Mouse (Mus musculus) A20 (cell line): Measurements from ENCODE around the gene Pmis2.

Experiments
- DNase-seq: peaks from one replicate; pipeline ENCODE4 v3.0.0-alpha.2; 2011; ENCODE audit warnings: low read depth, low spot score

The Pmis2 gene

DNA sequence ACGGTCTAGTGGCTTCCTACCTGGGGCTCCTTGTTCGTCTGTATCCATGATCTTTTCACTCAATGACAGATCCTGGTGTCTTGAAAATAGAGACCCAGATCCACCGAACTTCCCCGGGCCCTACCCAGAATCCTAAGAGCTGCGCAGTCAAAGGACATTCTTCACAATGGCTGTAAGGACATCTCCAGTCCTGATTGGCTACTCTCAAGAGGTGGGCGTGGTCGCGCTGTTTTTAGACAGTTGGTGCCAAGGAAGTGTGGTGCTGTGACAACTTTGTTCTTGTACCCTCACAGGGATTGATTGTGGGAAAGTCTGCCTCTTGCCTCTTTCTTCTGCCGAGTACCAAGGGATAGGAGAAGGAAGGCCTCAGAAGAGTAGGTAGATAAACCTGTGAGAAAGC, at the start of gene Pmis2:
TSS of gene Pmis2 (minus strand) at position 126 of the 400 bp plus-strand sequence.
- DNase-seq = no peak

DNA sequence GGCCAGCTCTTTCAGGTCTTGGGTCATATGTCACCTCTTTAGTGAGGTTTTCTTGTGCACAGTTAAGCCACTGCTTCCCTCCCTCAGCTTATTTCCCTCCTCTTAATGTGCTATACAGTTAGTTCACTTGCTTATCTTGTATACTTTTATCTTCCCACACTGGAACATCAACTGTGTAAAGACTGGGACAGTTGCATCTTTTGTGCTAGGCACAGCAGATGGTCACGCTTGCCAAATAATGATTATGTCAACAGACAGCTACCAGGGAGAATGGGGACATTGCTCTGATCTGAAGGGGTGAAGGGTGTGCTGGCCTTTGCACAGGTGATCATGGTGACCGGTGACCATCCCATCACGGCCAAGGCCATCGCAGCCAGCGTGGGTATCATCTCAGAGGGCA, 48.3 kb upstream of the Pmis2 start:
- DNase-seq = no peak

DNA sequence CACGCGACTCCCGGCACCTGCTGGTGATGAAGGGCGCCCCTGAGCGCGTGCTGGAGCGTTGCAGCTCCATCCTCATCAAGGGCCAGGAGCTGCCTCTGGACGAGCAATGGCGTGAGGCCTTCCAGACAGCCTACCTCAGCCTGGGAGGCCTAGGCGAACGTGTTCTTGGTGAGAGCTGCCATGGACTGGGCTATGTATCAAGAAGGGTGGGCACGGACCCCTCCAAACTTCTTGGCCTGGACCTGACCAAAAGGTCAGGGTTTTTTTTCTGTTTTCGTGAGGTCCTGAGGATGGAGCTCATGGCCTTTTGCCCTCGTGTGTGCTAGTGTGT, 46.3 kb upstream of the Pmis2 start:
- no peak for DNase-seq

DNA sequence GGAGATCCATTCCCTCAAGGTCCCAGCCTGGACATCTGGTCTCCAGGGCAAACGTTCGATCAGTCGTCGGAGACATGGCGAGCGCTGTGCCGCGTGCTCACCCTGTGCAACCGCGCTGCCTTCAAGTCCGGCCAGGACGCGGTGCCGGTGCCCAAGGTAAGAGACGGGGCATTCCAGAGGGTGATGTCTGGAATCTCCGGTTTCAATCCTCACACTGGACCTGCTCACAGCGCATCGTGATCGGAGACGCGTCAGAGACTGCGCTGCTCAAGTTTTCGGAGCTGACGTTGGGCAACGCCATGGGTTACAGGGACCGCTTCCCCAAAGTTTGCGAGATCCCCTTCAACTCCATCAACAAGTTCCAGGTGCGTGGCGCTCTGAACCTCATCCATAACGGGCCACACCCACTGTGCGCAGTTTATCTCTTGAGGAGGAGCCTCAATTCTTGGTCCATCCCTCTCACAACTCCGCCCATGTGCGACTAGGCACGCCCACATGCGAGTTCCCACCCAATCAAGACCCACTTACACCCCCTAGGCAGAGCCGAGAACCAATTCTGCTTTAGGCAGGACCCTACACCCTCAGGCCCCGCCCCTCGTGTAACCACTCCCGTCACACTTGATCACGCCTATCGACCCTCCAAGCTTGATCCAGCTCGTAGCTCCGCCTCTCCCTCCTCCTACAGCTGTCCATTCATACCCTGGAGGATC, 45.8 kb upstream of the Pmis2 start:
- DNase-seq = peak; percentile 94

DNA sequence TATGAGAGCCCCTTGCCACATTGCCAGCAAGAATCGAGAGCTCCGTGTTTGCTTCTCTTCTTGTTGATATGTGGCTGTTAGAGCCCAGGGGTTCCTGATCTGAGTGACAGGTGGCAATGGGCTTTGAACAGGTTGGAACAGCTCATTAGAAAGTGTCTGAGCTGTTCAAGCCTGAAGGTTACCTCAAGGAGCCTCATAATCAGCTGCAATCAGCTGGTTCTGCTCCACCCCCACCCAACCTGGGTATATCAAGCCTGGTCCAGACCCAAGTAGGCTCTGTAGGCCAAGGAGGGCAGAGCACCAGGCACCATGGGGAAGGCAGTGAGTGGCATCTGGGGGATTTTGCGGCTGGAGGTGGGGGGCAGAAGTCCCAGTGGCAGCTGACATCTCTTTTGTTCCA, 40.5 kb upstream of the Pmis2 start, which contains the start of gene Atp4a:
TSS of gene Atp4a (plus strand) at position 268 of the 400 bp plus-strand sequence.
- no peak for DNase-seq

DNA sequence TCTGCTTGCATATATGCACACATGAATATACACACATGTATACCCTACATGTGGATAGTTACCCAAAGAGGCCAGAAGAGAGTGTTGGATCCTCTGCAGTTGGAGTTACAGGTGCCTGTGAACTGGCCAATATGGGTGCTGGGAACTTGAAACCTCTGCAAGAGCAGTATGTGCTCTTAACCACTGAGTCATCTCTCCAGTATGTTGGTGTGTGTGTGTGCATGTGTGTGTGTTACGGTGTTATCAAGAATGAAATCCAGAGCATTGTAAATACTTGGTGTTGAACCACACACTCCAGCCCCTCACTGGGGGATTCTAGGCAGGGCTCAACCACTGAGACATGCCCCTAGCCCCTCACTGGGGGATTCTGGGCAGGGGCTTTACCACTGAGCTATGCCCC, 36.0 kb upstream of the Pmis2 start:
- DNase-seq = no peak

DNA sequence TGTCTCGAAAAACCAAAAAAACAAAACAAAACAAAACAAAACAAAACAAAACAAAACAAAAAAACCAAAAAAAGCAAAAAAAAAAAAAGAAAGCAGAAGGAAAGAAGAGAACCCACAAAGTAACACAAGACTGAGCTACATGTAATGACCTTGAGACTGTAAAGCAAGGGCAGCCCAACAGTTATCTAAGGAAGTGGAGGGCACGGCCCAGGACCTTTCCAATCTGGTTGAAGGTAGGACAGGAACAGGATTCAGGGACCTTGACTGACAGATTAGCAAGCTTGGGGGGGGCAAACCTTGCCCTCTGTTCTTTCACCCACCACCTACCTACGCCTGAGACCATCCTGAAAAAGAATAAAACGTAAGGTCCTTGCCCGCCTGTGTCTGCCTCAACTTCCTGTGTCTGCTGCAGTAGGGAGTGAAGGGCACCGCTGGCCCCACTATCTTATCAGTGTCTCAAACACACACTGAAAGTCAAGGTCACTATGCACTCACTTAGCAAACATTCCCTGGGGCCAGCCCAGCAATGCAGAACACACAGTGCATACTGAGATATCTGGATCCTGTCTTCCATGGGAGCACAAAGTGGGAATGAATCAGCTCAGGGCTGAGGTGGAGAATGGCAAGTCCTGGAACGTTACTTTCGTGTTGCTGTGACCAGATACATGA, 34.9 kb upstream of the Pmis2 start:
- no peak for DNase-seq

DNA sequence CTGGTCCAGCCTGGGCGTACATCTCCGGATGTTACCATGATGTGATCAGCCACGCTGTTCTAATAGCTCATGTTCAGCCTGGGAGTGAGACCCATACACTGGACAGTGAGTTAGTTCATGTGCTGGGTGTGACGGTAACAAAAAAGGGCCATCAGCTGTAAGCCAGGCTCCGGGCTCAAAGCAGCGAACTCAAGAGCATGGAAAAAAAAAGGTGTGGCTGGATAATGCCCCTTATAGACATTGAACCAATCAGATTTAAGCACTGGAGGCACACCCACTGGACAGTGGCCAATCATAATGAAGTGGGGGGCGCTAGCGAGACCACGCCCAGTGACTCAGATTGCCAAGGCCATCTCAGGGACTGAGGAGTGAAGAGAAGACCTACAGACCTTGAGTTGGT, 27.2 kb upstream of the Pmis2 start, which contains the start of gene 2200002J24Rik:
TSS of gene 2200002J24Rik (plus strand) at position 338 of the 400 bp plus-strand sequence.
- DNase-seq = peak; percentile 89

DNA sequence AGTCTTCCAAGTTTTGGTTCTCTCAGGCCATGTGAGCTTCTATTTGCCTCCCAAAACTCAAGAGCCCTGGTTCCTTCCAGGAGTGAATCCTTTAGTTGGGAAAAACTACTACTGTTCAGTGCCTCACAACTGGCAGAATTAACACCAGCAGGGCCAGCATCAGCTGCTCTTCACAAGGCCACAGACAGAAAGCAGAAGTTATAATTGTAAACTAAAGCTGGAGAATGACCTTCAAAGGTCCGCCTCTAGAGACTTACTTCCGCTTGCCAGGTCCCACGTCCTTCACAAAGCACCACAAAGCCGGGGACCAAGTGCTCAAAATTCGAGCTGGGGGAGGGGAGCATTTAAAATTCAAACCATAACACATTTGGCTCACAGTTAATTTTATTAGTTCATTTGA, 26.7 kb upstream of the Pmis2 start:
- DNase-seq = peak; percentile 86

DNA sequence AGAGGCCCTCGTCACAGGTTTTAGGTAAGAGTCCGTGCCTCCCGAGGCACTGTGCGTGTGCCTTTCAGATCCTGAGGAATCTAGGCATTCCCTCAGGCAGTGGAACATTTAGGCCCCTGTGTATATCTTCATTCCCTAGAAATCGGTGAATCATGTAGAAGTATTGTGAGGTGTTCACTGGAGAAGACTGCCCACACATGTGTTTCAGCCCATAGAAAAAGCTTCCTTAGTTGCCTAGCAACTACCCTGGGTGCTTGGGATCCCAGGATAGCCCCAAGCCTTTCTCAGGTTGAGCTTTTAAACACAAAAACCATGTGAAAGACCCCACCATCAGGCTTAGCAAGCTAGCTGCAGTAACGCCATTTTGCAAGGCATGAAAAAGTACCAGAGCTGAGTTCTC, 16.9 kb upstream of the Pmis2 start:
- DNase-seq = no peak

DNA sequence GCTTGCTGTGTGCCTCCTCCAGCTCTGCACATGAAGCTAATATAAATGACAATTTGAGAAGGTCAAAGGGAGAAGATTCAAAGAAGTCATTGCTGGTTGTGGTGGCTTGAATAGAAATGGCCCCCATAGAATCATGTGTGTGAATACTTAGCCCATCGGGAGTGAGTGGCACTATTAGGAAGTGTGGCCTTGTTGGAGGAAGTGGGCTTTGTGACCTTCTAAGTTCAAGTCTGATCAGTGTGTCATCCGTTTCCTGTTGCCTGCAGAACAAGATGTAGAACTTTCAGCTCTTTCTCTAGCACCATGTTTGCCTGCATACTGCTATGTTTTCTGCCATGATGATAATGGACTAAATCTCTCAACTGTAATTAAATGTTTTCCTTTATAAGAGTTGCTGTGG, 12.0 kb upstream of the Pmis2 start:
- DNase-seq = peak; percentile 19

DNA sequence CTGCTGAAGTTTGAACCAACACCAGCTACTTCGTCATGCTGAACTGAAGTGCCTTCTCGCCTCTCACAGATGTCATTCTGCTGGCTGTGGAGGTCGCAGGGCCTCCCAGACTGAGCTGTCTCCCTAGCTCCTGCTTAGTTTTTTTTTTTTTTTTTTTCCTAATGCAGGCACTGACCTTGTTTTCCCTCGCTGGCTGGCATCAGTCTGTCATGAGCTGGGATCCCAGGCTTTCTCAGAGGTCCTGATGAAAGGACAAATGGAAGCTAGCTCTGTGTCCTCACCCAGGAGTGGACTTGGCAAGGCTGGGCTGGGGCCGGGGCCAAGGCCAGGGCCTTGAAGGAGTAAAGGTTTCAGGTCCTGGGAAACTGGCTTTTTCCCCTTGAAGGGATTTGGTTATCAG, 10.5 kb upstream of the Pmis2 start:
- no peak for DNase-seq

DNA sequence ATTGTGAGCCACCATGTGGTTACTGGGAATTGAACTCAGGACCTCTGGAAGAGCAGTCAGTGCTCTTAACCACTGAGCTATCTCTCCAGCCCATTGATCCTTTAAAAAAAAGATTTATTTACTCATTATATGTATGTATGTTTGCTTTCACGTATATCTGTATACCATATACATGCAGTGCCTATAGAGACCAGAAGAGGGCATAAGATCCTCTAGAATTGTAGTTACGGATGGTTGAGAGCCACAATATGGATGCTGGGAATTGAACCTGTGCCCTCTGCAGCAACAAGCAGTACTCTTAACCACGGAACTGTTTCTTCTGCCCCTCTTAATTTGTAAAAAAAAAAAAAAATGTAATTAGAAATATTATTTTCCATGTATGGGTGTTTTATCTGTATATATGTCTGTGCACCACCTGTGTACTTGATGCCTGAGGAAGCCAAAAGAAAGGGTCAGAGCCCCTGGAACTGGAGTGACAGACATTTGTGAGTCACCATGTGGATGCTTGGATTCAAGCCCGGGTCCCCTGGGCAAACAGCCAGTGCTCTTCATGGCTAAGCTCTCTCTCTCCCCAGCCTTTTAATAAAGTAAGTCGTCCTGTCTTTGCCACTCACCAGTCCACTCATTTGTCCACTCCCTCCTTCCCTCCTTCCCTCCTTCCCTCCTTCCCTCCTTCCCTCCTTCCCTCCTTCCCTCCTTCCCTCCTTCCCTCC, 7.0 kb upstream of the Pmis2 start:
- peak; percentile 10 for DNase-seq

DNA sequence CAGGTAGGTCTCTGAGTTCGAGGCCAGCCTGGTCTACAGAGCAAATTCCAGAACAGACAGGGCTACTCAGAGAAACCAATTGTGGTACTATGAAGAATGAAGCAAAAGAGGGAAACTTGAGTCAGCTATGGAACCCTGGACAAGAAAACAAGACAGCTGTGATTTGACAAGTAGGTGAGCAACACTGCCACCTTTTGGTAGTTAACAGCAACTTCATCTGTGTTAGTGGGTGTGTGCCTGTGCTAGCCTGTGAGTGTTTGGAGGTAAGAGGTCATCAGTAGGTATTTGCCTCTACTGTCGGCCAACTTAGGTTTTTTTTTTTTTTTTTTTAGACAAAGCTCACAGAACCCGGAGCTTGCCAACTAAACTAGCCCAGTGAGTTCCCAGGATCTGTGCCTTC, 2.2 kb downstream of the Pmis2 start:
- peak; percentile 71 for DNase-seq

DNA sequence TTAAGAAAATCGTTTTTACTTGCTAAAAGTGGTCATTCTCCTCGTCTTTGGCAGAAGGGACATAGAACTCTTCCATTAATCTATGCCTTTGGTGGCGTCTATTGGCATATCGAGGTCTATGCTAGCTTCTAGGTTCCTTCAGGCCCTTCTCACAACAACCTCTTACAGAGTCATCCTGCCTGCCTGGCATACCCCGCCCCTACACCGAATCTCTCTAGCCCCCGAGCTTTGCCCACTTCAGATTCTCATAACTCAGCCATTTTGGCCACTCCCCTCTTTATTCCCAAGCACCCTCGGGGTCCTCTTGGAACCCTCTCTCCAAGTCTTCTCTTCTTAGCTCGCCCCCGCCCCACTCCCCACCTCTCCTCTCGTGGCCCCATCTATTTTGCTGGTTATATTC, 6.1 kb downstream of the Pmis2 start:
- no peak for DNase-seq

DNA sequence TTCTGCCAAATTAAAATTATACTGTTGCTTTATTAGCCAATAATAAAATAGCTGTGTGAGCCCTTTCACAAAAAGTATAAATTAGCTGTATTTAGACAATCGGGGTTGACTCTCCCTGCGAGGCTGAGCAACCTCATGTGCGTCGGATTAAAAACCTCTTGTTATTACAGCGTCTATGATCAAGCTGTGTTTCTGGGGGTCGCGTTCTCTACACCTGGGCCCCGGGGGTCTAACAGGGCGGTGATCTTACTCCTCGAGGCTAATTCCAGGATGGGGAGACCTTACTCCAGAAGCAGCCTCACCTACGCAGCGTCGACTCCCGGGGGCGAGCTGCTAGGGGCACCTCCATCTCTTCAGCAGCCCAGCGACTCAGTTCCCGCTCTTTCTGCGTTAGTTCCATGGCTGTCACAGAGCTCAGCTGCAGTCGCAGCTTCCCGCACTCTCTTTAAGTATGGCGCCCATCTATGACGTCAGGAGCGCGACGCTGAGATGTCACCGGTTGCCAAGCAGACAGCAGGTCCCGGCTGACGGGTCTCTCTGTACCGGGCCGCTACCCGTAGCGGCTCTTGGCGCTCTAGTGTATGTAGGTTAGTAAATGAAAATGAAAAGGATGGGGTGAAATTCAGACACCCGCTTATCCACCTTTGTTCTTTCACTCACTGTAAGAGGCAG, 6.7 kb downstream of the Pmis2 start, which contains the start of gene Haus5:
TSS of gene Haus5 (minus strand) at position 466 of the 672 bp plus-strand sequence.
- peak; percentile 95 for DNase-seq

DNA sequence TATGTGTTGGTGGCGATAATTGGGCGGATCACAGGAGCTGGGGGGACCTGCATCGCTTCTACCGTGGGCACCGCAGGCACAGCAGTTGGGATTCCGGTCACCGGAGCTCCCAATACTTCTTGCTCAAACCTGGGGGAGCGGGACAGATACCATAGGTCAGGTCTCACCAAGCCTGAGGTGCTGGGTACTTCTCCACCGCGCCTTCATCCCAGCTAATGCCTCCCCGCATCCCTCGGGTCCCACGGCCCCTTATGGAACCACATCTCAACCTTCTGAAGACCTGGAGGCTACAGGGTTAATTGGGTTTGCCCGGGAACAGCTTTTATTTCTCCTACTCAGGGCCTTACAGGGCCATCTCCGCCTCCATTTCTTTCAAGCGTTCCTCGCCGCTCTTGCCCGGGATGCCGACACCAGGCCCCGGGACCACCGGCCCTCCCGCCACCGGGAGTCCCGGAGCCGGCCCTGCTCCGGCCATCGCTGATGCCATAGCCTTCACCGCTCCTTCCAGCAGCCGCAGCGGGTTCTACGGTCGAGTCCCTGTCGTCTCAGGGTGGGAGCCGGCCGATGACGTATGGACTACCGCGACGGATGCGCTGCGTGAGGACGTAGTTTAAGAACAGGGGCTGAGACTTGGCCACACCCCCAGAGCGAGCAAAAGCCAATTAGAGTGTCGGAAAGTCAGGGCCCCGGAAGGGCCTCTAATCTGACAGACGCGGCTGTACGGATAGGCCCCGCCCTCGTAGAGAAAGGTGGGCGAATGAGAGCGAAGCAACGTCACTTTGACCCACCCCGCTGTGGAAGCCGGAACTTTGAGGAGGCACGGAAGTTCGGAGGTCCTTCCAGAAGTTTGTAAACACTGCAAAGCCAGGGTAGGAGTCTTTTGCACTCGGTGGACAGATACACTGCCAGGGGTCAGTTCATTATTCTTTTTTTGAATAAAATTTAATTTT, 21.5 kb downstream of the Pmis2 start, which contains the start of gene Rbm42:
TSS of gene Rbm42 (minus strand) at position 727 of the 950 bp plus-strand sequence.
- DNase-seq = peak; percentile 99

DNA sequence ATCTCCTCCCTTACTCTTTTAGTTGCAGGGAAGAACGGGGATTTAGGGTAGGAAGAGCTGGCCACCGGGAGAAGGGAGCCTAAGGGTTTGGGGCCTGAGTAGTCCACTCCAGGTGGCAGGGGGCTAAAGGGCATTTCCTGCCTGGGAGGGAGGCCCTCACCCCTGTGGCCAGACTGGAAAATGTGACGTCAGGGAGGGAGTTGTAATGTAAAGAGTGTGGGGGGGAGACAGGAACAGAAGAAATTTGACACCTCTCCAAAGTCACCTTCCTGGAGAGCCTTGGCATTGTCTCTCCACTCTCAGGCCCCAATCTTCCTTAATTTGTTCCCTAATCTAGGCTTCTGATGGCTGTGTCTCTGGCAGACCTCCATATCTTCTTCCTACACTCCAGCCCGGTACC, 32.3 kb downstream of the Pmis2 start:
- no peak for DNase-seq

DNA sequence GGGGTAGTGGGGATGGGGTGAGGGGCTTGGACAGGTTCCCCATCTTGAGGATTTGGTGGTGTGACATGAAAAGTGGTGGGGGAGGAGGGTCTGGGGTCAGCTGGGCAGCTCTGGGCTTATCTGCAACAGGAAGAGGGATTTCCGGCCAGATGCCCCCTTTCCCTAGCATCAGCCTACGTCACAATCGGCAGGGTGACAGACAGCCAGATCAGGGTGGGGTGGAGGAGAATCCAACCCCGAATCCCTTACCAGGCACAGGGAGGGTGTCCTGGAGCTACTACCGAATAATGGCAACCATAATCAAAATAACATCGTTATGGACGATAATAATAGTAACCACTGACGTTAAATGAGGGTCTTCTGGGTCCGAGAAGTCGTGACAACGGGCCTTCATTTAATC, 35.0 kb downstream of the Pmis2 start:
- DNase-seq = no peak

DNA sequence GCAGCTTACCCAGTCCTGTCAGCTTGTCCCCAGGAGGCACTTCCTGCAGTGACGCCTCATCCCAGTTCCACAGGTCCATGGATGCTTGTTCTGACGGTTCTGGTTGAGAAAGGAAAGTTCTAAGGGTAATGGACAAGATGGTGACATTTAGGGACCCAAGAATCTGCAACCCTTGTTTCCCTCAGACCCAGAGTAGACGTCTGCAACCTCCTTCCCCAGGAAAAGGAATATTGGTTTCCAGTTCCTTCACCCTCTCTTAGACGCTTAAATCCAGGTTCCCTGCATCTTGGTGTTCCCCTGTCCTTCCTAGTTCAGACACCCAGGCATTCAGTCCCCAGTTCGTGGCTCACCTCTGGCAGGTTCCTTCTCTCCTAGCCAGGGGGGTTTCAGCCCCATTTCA, 35.7 kb downstream of the Pmis2 start, which contains the start of gene Etv2:
TSS of gene Etv2 (minus strand) at position 101 of the 400 bp plus-strand sequence.
- no peak for DNase-seq

DNA sequence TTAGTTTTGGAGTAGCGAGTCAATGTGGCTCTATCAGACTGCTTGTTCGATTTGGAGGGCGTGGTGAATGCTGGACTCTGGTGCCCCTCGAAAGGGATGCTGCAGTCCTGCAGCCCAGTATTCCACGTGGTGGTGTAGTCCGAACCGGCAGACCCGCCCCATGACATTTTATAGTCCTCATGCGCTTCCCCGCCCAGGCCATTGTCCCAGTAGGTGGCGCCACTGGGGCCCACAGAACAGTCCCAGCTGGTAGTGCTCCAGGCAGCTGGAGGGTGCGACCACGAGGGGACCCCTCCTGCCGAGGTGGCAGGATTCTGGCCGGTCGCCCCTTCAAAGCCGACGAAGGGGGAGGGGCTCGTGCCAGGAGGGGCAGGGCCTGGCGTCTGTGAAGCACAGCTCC, 36.8 kb downstream of the Pmis2 start:
- peak; percentile 71 for DNase-seq
